8 mouse cellular contexts compared by ENCODE assay signal in genomic region chr3:138490034-138490337, GRCm38 (mm10). TPM values are rescaled to one million over a fixed set of nuclear protein-coding genes. Genes with fewer than 3 reads are reported as not detected.
DNase-seq lines count a peak whose midpoint lies in the region; ATAC-seq and TF ChIP-seq lines count a peak whose summit lies in the region.

No protein-coding gene starts in this region.

- peaks cover 24% of the 10 kb centered on the region for H3K36me3 ChIP-seq in hindbrain, embryonic 10.5 days

- peak overlapping the region; percentile 85 for H3K27ac ChIP-seq in bone marrow macrophage, adult 2 months (ENCODE audit: insufficient read depth, low read depth, low read length)
- H3K27ac ChIP-seq in hindbrain, embryonic 10.5 days = peak overlapping the region; percentile 94

- H3K4me1 ChIP-seq in bone marrow macrophage, adult 2 months (ENCODE audit: control insufficient read depth, insufficient read depth, low read length) = peaks cover 25% of the 10 kb centered on the region
- peaks cover 14% of the 10 kb centered on the region for H3K4me1 ChIP-seq in hindbrain, embryonic 10.5 days (replicated peaks)

- no peak for TF ChIP-seq CTCF in bone marrow macrophage, adult 2 months (IDR thresholded peaks at IDR 0.05; ENCODE audit: low read depth, low read length)

- peak overlapping the region; percentile 64 for H3K4me3 ChIP-seq in bone marrow macrophage, adult 2 months (ENCODE audit: insufficient read depth, low read length)
- H3K4me3 ChIP-seq in hindbrain, embryonic 10.5 days = peak overlapping the region; percentile 92

- H3K9me3 ChIP-seq in hindbrain, embryonic 10.5 days = no peaks in the 10 kb centered on the region

- no peaks in the 10 kb centered on the region for H3K27me3 ChIP-seq in hindbrain, embryonic 10.5 days (ENCODE audit: insufficient read depth, poor library complexity, severe bottlenecking)

- 30% methylated on average over 6 of the region's 6 CpGs for WGBS in hindbrain, embryonic 10.5 days

- peak; percentile 19 for DNase-seq in kidney, adult 9 months
- DNase-seq in kidney, postnatal 25 days = no peak
- DNase-seq in hindbrain, embryonic 10.5 days (ENCODE audit: low spot score) = no peak
- DNase-seq in frontal cortex, adult 2 months (ENCODE audit: extremely low spot score in 1 of 2, low spot score in 1 of 2) = no peak

- peak; percentile 16 for ATAC-seq in megakaryocyte-erythroid progenitor cell, adult 5-6 weeks (replicated peaks; ENCODE audit: low FRiP score, low TSS enrichment, poor library complexity, severe bottlenecking)
- ATAC-seq in frontal cortex, adult (ENCODE audit: low TSS enrichment) = no peak
- ATAC-seq in inflammation-experienced regulatory T-cells, adult 6 months = no peak

- no peak for TF ChIP-seq POLR2A in bone marrow macrophage, adult 2 months (IDR thresholded peaks at IDR 0.05; ENCODE audit: borderline replicate concordance, low read depth, low read length)

RNA-seq across cellular contexts. Expression of gene Metap1, which starts 0.7 kb away (rescaled TPM):
- 22.6 and 33.7 TPM in 2 replicates for polyA plus RNA-seq in bone marrow macrophage, adult 2 months (2012; ENCODE audit: insufficient read depth, insufficient read length, missing spikeins)
- polyA plus RNA-seq in hindbrain, embryonic 10.5 days (2016; fragmentation: Nextera tagmentation; extraction: Ambion mirVana) = 51.3 and 53.8 TPM in 2 replicates
- 65.1 and 68.0 TPM in 2 replicates for total RNA-seq in megakaryocyte-erythroid progenitor cell, adult 5-6 weeks (2014; fragmentation: Nextera tagmentation)
- total RNA-seq in megakaryocyte-erythroid progenitor cell, adult 5-6 weeks (2017) = 79.2 and 80.2 TPM in 2 replicates
- 37.9 and 40.1 TPM in 2 replicates for polyA plus RNA-seq in frontal cortex, adult 2 months (2012; rRNA removed)
- polyA plus RNA-seq in inflammation-experienced regulatory T-cells, adult 6 months (2017; shearing (Covaris generic)) = 10 to 100 TPM; 30.5 to 37.9 (median 35.2) TPM

RNA-seq across cellular contexts. Expression of gene Eif4e, which starts 36.0 kb away (rescaled TPM):
- polyA plus RNA-seq in bone marrow macrophage, adult 2 months (2012; ENCODE audit: insufficient read depth, insufficient read length, missing spikeins) = 92.7 and 102 TPM in 2 replicates
- 370 and 465 TPM in 2 replicates for polyA plus RNA-seq in hindbrain, embryonic 10.5 days (2016; fragmentation: Nextera tagmentation; extraction: Ambion mirVana)
- total RNA-seq in megakaryocyte-erythroid progenitor cell, adult 5-6 weeks (2014; fragmentation: Nextera tagmentation) = 208 and 348 TPM in 2 replicates
- 215 and 277 TPM in 2 replicates for total RNA-seq in megakaryocyte-erythroid progenitor cell, adult 5-6 weeks (2017)
- polyA plus RNA-seq in frontal cortex, adult 2 months (2012; rRNA removed) = 137 and 188 TPM in 2 replicates
- polyA plus RNA-seq in inflammation-experienced regulatory T-cells, adult 6 months (2017; shearing (Covaris generic)) = 100 to 1,000 TPM; 233 to 405 (median 322) TPM

RNA-seq across cellular contexts. Expression of gene Adh5, which starts 47.1 kb away (rescaled TPM):
- 80.6 and 86.5 TPM in 2 replicates for polyA plus RNA-seq in bone marrow macrophage, adult 2 months (2012; ENCODE audit: insufficient read depth, insufficient read length, missing spikeins)
- polyA plus RNA-seq in hindbrain, embryonic 10.5 days (2016; fragmentation: Nextera tagmentation; extraction: Ambion mirVana) = 255 and 261 TPM in 2 replicates
- 89.7 and 104 TPM in 2 replicates for total RNA-seq in megakaryocyte-erythroid progenitor cell, adult 5-6 weeks (2014; fragmentation: Nextera tagmentation)
- 129 and 147 TPM in 2 replicates for total RNA-seq in megakaryocyte-erythroid progenitor cell, adult 5-6 weeks (2017)
- polyA plus RNA-seq in frontal cortex, adult 2 months (2012; rRNA removed) = 66.6 and 69.9 TPM in 2 replicates
- polyA plus RNA-seq in inflammation-experienced regulatory T-cells, adult 6 months (2017; shearing (Covaris generic)) = 100 to 1,000 TPM; 113 to 118 (median 116) TPM
